Mouse (Mus musculus) heart, embryonic 11.5 days (tissue): ENCODE measurements around the gene S100pbp. TPM values are rescaled to one million over a fixed set of nuclear protein-coding genes. Genes with fewer than 3 reads are reported as not detected.

Experiments used
- ATAC-seq: fragments of 200-750 bp; cut with Nextera tagmentation; replicated peaks from 2 replicates; pipeline ENCODE4 v1.8.0; 2017; ENCODE audit warnings: moderate library complexity; ENCODE audit not compliant: insufficient number of reproducible peaks, low FRiP score, low TSS enrichment
- H3K27ac ChIP-seq: fragments of 300-500 bp; sonication (generic); 2 replicates; pipeline ENCODE4 v1.5.1; 2014; ENCODE audit warnings: mild to moderate bottlenecking, low read depth, low read length
- H3K27me3 ChIP-seq: fragments of 300-500 bp; sonication (generic); 2 replicates; pipeline ENCODE4 v1.6.1; 2014; ENCODE audit warnings: mild to moderate bottlenecking, low read length, mixed read lengths; ENCODE audit not compliant: control insufficient read depth, insufficient read depth
- H3K36me3 ChIP-seq: fragments of 300-500 bp; sonication (generic); 2 replicates; pipeline ENCODE4 v1.6.1; 2014; ENCODE audit warnings: mild to moderate bottlenecking, low read length, moderate library complexity, mixed read lengths; ENCODE audit not compliant: control insufficient read depth, insufficient read depth
- H3K4me1 ChIP-seq: fragments of 300-500 bp; sonication (generic); 2 replicates; pipeline ENCODE4 v1.6.1; 2014; ENCODE audit warnings: low read length; ENCODE audit not compliant: control insufficient read depth, insufficient read depth
- H3K4me2 ChIP-seq: fragments of 300-500 bp; sonication (generic); 2 replicates; pipeline ENCODE4 v1.6.1; 2014; ENCODE audit warnings: mild to moderate bottlenecking, moderate library complexity
- H3K4me3 ChIP-seq: fragments of 300-500 bp; sonication (generic); 2 replicates; pipeline ENCODE4 v1.5.1; 2014; ENCODE audit warnings: low read depth, low read length
- H3K9ac ChIP-seq: fragments of 300-500 bp; sonication (generic); 2 replicates; pipeline ENCODE4 v1.6.1; 2014; ENCODE audit warnings: mild to moderate bottlenecking, low read depth, low read length, moderate library complexity
- H3K9me3 ChIP-seq: fragments of 300-500 bp; sonication (generic); replicated peaks from 2 replicates; pipeline ENCODE4 v1.6.1; 2016; ENCODE audit warnings: low read length; ENCODE audit not compliant: control insufficient read depth
- WGBS: fragments of 180-500 bp; shearing (Covaris S2); extraction: QIAGEN DNeasy Blood & Tissue Kit; methylation state at CpG from one replicate; pipeline ENCODE4 v1.1.7; 2014; ENCODE audit not compliant: insufficient replicate concordance; 5-methylcytosine and 5-hydroxymethylcytosine counted together
- polyA plus RNA-seq: library from polyadenylated mRNA; unstranded; fragments of >200 nt; fragmentation: Nextera tagmentation; extraction: Ambion mirVana; gene quantifications from 2 replicates; pipeline ENCODE4 v1.2.1, GENCODE M21; 2014

Gene S100pbp
- polyA plus RNA-seq, 1 experiment from 2014 or later: 18.7 TPM

GRCm38 (mm10) chr4:129134799-129135585 lies 54.5 kb downstream of the S100pbp start:
- Histone ChIP-seq H3K4me2 (peak overlapping the region; percentile 46), H3K27ac (no peak overlapping the region), H3K9ac (peak overlapping the region; percentile 30; the same call in 1 of the 2 replicates), H3K4me1 (peaks cover 28% of the 10 kb centered on the region), H3K4me3 (peak overlapping the region; percentile 2; the same call in 1 of the 2 replicates), H3K9me3 (no peaks in the 10 kb centered on the region), H3K27me3 (peaks cover 50% of the 10 kb centered on the region), H3K36me3 (no peaks in the 10 kb centered on the region)
- WGBS: 9% methylated on average over 15 of the region's 15 CpGs
- ATAC-seq: no peak

GRCm38 (mm10) chr4:129130755-129131303 lies 58.7 kb downstream of the S100pbp start:
- peak overlapping the region; percentile 16; the same call in 1 of the 2 replicates for H3K4me3 ChIP-seq
- H3K27me3 ChIP-seq: peaks cover 30% of the 10 kb centered on the region
- peak; percentile 39; the same call in 1 of the 2 replicates for ATAC-seq
- WGBS: 3% methylated on average over 17 of the region's 17 CpGs
- H3K36me3 ChIP-seq: no peaks in the 10 kb centered on the region
- H3K4me2 ChIP-seq: peak overlapping the region; percentile 54
- peaks cover 18% of the 10 kb centered on the region for H3K4me1 ChIP-seq
- H3K9me3 ChIP-seq: no peaks in the 10 kb centered on the region
- 0 out of 2 replicates have a peak overlapping the region, but pooled peaks have one; percentile 6 for H3K27ac ChIP-seq
- H3K9ac ChIP-seq: no peak overlapping the region; the same call in 1 of the 2 replicates

DNA sequence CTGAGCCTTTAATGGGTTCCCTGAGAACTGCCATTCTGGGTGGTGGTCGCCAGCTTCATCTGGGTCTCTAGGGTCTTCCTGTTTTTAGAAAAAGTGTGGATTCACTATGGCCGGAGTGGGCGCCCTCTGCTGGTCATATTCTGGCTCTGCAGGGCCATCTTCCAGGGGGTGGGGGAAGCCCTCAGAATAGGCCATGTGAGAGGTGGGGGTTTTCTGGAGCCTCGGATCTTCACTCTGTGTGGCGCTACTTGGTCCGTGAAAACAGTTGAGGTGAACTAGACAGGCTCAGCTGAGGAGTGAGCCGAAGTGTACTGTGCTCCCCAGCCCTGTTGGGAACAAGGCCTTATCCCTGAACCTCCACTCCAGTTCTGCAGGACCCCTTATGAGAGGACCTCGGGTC lies 59.4 kb downstream of the S100pbp start:
- no peak overlapping the region; the same call in 1 of the 2 replicates for H3K4me3 ChIP-seq
- H3K4me2 ChIP-seq: peak overlapping the region; percentile 54

DNA sequence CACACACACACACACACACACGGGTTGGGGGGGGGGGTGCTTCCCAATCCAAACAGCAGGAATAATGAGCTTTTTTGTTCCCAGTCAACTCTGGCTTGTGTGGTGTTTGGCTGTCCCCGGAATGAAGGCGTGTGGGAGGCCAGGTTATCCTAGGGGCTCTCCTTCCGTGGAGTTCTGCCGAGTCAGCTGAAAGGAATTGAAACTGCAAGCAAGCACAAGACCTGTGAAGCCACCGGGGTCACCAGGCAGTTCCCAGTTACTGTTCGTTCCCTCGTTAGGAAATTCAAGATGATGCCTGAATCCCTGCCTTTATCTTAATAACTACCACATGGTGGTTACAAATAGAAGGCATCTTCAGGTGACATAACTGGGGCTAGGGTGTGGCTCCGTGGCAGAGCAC lies 60.1 kb downstream of the S100pbp start:
- H3K36me3 ChIP-seq: no peaks in the 10 kb centered on the region
- no peak overlapping the region for H3K4me3 ChIP-seq
- no peak overlapping the region for H3K9ac ChIP-seq
- H3K4me1 ChIP-seq: peaks cover 24% of the 10 kb centered on the region
- H3K27me3 ChIP-seq: peaks cover 35% of the 10 kb centered on the region
- no peak overlapping the region for H3K27ac ChIP-seq
- no peaks in the 10 kb centered on the region for H3K9me3 ChIP-seq
- ATAC-seq: no peak
- H3K4me2 ChIP-seq: no peak overlapping the region
- 40% methylated on average over 9 of the region's 9 CpGs for WGBS

More for the DNA sequence above, 59.4 kb downstream of the S100pbp start:
- 0 out of 2 replicates have a peak, but pooled peaks have one; percentile 32 for ATAC-seq
- H3K36me3 ChIP-seq: no peaks in the 10 kb centered on the region
- 0 out of 2 replicates have a peak overlapping the region, but pooled peaks have one; percentile 6 for H3K27ac ChIP-seq
- H3K9ac ChIP-seq: no peak overlapping the region; the same call in 1 of the 2 replicates
- H3K4me1 ChIP-seq: peaks cover 25% of the 10 kb centered on the region
- peaks cover 30% of the 10 kb centered on the region for H3K27me3 ChIP-seq
- no peaks in the 10 kb centered on the region for H3K9me3 ChIP-seq
- 5% methylated on average over 8 of the region's 8 CpGs for WGBS

DNA sequence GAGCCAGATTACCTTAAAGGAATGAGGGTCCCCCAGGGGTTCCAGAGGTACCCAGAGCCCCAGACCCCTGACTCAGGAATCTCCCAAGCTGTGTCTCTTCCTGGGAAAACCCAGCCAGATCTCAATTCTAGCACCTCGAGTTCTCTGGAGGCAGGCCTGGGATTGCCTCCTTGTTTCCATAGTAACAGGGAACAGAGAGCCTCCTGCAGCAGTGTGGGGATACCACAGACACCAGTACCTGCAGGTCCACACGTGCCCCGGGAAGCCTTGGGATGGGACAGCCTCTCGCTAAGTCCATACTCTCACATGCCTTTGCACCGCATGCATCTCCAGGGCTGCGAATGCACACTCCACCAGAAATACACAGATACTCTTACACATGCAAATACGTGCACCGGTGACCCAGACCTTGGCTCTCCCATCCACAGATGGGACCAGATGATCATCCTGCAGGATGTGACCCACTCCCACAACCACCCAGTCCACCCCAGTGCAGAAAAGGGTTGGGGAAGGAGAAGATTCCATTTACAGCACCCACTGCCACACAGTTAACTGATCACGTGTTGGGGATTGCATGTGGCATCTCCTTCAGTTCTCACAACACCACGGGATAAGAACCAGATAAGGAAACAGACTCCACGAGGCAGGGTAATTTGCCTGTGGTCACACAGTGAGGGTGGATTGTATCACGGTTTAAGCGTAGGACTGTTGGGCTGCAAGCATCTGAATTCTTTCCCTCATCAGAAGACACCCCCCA lies 60.8 kb downstream of the S100pbp start:
- Histone ChIP-seq H3K36me3 (no peaks in the 10 kb centered on the region), H3K4me3 (no peak overlapping the region), H3K27ac (no peak overlapping the region), H3K4me1 (peaks cover 24% of the 10 kb centered on the region), H3K4me2 (no peak overlapping the region), H3K27me3 (peaks cover 40% of the 10 kb centered on the region), H3K9me3 (no peaks in the 10 kb centered on the region), H3K9ac (no peak overlapping the region)
- 49% methylated on average over 13 of the region's 13 CpGs for WGBS
- no peak for ATAC-seq

GRCm38 (mm10) chr4:129125736-129126451 lies 63.6 kb downstream of the S100pbp start:
- H3K36me3 ChIP-seq: no peaks in the 10 kb centered on the region
- 11% methylated on average over 19 of the region's 19 CpGs for WGBS
- H3K4me2 ChIP-seq: peak overlapping the region; percentile 56
- peaks cover 30% of the 10 kb centered on the region for H3K4me1 ChIP-seq
- ATAC-seq: no peak
- H3K9ac ChIP-seq: no peak overlapping the region; the same call in 1 of the 2 replicates
- H3K9me3 ChIP-seq: no peaks in the 10 kb centered on the region
- H3K27me3 ChIP-seq: peaks cover 57% of the 10 kb centered on the region
- H3K27ac ChIP-seq: no peak overlapping the region
- peak overlapping the region; percentile 21 for H3K4me3 ChIP-seq

GRCm38 (mm10) chr4:129124652-129125146 lies 64.8 kb downstream of the S100pbp start:
- no peak overlapping the region for H3K4me3 ChIP-seq

DNA sequence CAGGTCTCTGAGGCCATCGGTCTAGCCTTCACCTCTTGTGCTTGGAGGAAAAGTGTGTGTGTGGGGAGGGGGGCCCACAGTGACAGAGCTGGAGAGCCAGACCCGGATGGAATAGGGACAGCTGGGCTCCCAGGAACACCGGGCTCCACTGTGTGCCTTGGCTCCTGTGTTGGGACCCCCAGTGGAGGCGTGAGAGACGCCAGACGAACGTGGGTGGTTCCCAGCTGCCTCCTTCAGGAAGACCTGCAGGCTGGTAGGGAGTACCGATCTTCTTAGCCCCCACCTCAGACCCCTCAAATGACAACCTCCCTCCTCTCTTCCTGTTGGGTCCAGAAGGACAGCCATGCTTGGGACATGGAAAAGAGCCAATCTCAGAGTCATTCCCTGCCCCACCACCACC lies 66.8 kb downstream of the S100pbp start:
- 10% methylated on average over 8 of the region's 8 CpGs for WGBS
- H3K9ac ChIP-seq: no peak overlapping the region
- H3K4me3 ChIP-seq: no peak overlapping the region
- H3K36me3 ChIP-seq: no peaks in the 10 kb centered on the region
- no peak for ATAC-seq
- H3K4me1 ChIP-seq: peaks cover 23% of the 10 kb centered on the region
- no peak overlapping the region for H3K4me2 ChIP-seq
- H3K27ac ChIP-seq: no peak overlapping the region
- H3K9me3 ChIP-seq: no peaks in the 10 kb centered on the region
- H3K27me3 ChIP-seq: peaks cover 76% of the 10 kb centered on the region

More at GRCm38 (mm10) chr4:129124652-129125146, 64.8 kb downstream of the S100pbp start:
- H3K4me2 ChIP-seq: peak overlapping the region; percentile 29
- no peak for ATAC-seq
- no peaks in the 10 kb centered on the region for H3K36me3 ChIP-seq
- H3K9ac ChIP-seq: no peak overlapping the region
- 5% methylated on average over 13 of the region's 13 CpGs for WGBS
- no peak overlapping the region for H3K27ac ChIP-seq
- peaks cover 69% of the 10 kb centered on the region for H3K27me3 ChIP-seq
- no peaks in the 10 kb centered on the region for H3K9me3 ChIP-seq
- H3K4me1 ChIP-seq: peaks cover 23% of the 10 kb centered on the region
